Mouse (Mus musculus): Measurements from ENCODE around the gene Hist1h3i. TPM values are rescaled to one million over a fixed set of nuclear protein-coding genes. Genes with fewer than 3 reads are reported as not detected.
"Not testable (repeated sequence)": the region's sequence is repeated elsewhere in the genome, so short reads cannot be mapped to it uniquely, and the experiment has no call there.

The Hist1h3i gene
- polyA plus RNA-seq, 1 experiment from 2014 or later: 54.7 TPM

DNA sequence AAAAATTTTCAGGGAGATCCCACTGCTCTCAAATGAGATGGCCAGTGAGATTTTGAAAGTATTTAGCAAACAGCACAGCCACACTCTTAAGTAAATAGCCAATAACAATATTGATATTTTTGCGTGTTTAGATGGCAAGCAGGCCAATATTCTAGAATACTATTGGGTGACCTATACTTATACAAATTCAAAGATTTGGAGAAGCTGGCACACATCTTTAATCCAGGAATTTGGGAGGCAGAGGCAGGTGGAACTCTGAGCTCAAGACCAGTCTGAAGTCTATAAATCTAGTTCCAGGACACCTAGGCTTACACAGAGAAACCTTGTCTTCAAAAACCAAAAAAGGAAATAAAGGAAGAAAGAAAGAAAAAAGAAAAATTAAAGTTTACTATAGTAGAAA, 1.5 kb downstream of the Hist1h3i start:
- no peaks in the 10 kb centered on the region for H3K27me3 ChIP-seq (replicated peaks)
- H3K4me3 ChIP-seq: no peak overlapping the region
- H3K4me2 ChIP-seq: no peak overlapping the region
- no peaks in the 10 kb centered on the region for H3K36me3 ChIP-seq
- no peak for ATAC-seq (ENCODE audit: insufficient number of reproducible peaks, low FRiP score)
- no peak overlapping the region for H3K9ac ChIP-seq
- H3K9me3 ChIP-seq (replicated peaks): no peaks in the 10 kb centered on the region
- H3K4me1 ChIP-seq (replicated peaks): peaks cover 28% of the 10 kb centered on the region
- H3K27ac ChIP-seq (ENCODE audit: poor library complexity, severe bottlenecking): no peak overlapping the region
- 91% methylated on average over 1 of the region's 1 CpGs for WGBS

DNA sequence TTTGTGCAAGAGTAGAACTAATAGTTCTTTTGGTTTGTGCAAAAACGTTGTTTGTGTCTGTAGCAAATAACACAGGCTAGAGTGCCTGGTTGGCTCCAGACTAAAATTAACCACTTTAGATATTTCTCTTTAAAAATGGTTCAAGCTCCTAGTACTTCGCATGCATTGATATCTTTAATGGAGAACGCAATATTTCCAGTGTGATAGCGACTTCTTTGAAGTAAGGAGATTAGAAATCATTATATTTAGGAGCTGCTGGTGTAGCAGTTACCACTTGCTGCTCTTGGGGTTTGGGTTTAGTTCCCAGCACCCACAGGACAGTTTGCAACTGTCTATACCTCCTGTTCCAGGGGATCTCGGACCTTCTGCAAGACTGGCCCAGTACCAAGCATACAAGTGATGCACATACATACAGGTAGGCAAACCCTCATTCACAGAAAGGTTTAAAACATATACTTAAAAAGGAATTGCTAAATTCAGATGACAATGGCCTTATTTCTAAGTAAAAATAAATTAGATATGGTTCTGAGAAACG, 2.1 kb downstream of the Hist1h3i start:
- H3K4me1 ChIP-seq (replicated peaks): peaks cover 26% of the 10 kb centered on the region
- peak overlapping the region; percentile 88; the same call in 1 of the 2 replicates for H3K4me2 ChIP-seq
- H3K36me3 ChIP-seq: no peaks in the 10 kb centered on the region
- ATAC-seq (ENCODE audit: insufficient number of reproducible peaks, low FRiP score): no peak
- no peaks in the 10 kb centered on the region for H3K27me3 ChIP-seq (replicated peaks)
- 42% methylated on average over 6 of the region's 6 CpGs for WGBS
- no peak overlapping the region for H3K9ac ChIP-seq
- H3K4me3 ChIP-seq: peak overlapping the region; percentile 66
- no peaks in the 10 kb centered on the region for H3K9me3 ChIP-seq (replicated peaks)
- no peak overlapping the region for H3K27ac ChIP-seq (ENCODE audit: poor library complexity, severe bottlenecking)

DNA sequence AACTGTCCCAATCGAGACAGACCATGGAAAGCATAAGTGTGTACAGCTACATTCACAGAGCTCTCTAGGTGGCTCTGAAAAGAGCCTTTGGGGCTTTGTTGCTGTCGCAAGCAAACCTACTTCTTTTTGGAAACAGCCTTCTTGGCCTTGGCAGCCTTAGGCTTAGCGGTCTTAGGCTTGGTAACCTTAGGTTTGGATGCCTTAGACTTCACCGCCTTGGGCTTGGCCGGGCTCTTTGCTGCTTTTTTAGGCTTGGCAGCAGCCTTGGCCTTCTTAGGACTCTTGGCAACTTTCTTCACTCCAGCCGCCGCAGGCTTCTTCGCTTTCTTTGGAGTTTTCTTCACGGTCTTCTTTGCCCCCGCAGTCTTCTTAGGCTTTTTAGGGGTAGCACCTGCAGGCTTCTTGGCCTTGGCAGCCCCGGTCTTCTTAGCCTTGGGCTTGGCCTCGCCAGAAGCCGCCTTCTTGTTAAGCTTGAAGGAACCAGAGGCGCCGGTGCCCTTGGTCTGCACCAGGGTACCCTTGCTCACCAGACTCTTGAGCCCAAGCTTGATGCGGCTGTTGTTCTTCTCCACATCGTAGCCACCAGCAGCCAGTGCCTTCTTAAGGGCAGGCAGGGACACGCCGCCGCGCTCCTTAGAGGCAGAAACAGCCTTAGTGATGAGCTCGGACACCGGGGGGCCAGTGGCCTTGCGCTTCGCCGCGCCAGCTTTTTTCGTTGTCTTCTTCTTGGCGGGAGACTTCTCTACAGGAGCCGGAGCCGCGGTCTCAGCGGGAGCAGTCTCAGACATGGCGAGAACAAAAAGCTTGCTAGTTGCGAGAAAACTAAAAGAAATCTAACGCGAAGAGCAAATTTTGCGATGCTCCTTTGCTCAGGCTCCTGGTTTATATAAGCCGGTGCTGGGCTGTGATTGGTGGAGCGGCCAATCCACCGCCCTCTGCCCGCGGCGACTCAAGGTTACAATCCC, 3.1 kb downstream of the Hist1h3i start, which contains the start of gene Hist1h1b:
Hist1h1b (minus strand) TSS at position 859 of the 965 bp plus-strand sequence.
- H3K9me3 ChIP-seq (replicated peaks): no peaks in the 10 kb centered on the region
- H3K9ac ChIP-seq: peak within 1 kb of the TSS; percentile 93
- WGBS: under 1% methylated on average over 44 of the region's 44 CpGs
- H3K4me1 ChIP-seq (replicated peaks): peaks cover 23% of the 10 kb centered on the region
- H3K27ac ChIP-seq (ENCODE audit: poor library complexity, severe bottlenecking): peak within 1 kb of the TSS; percentile 91
- H3K4me2 ChIP-seq: peak within 1 kb of the TSS; percentile 88
- ATAC-seq (ENCODE audit: insufficient number of reproducible peaks, low FRiP score): peak; percentile 69; the same call in 1 of the 2 replicates
- no peaks in the 10 kb centered on the region for H3K27me3 ChIP-seq (replicated peaks)
- peak within 1 kb of the TSS; percentile 66 for H3K4me3 ChIP-seq
- H3K36me3 ChIP-seq: no peaks in the 10 kb centered on the region

DNA sequence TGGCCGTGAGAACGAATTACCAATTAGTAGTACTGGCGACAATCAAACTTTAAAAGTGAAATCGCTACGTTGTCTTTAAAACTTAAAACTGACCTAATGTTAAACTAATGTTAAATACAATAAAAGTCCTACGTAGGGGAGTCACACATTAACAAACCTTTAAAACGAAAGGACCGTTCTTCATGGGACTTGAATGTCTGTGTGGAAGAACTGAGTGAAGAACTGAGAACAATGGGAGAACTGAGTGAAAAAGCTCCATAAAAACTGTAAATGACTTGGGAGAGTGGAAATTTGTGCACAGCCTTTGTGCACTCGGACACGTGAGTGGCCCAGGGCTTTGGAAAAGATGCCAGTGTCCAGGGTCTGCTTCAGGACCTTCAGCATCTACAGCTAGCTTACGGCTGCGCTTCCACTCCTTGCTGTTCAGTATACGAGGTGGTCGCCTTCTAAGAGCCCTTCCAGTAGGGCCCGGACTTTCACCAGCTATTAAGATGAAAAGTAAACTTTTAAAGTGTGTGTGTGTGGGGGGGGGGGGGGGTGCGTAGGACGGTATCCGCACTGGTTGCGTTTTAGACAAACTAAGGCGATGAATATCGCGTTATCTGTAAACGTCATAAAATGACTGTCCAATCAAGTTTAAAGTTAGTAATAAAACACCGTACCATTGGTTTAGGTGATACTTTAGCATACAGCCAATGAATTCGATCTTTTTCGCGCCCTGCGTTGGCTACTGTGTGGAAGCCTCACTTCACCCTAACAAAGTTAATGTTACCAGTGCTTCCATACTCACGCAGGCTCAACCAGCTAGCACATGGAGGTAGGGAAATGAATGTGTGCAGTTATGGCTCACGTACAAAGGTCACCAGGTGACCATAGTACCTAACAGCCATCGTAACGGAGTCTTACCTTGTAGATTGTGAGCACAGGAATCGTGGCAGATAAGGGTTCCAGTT, 4.1 kb downstream of the Hist1h3i start:
- 8% methylated on average over 33 of the region's 33 CpGs for WGBS
- peak overlapping the region; percentile 66 for H3K4me3 ChIP-seq

DNA sequence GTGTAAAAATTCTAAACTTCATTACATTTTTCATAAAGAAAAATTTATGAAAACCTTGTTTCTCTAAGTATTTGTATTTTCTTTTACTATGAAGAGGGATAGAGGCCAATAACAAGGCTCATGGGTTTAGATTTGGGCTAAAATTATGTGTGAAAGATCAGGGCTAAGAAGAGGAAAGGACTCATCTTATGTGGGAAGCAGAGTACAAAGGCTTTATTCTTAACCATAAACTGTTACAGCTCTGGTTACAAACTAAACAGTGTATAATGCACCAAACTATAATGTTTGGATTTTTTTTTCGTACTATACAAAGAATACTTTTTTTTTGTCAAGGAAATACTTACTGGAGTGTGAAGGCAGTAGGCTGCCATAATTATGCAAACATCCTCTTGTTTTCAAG, 27.5 kb downstream of the Hist1h3i start:
- Histone ChIP-seq H3K4me2 (no peak overlapping the region), H3K9me3 (replicated peaks) (no peaks in the 10 kb centered on the region), H3K4me3 (no peak overlapping the region), H3K4me1 (replicated peaks) (peaks cover 9% of the 10 kb centered on the region), H3K9ac (no peak overlapping the region), H3K36me3 (no peaks in the 10 kb centered on the region), H3K27me3 (replicated peaks) (no peaks in the 10 kb centered on the region), H3K27ac (ENCODE audit: poor library complexity, severe bottlenecking) (no peak overlapping the region)
- no peak for ATAC-seq (ENCODE audit: insufficient number of reproducible peaks, low FRiP score)
- WGBS: 92% methylated on average over 1 of the region's 1 CpGs

More for the DNA sequence above, 4.1 kb downstream of the Hist1h3i start:
- H3K4me1 ChIP-seq (replicated peaks): peaks cover 19% of the 10 kb centered on the region
- ATAC-seq (ENCODE audit: insufficient number of reproducible peaks, low FRiP score): peak; percentile 80
- H3K9me3 ChIP-seq (replicated peaks): no peaks in the 10 kb centered on the region
- no peaks in the 10 kb centered on the region for H3K36me3 ChIP-seq
- peak overlapping the region; percentile 88 for H3K4me2 ChIP-seq
- H3K27me3 ChIP-seq (replicated peaks): no peaks in the 10 kb centered on the region
- peak overlapping the region; percentile 91 for H3K27ac ChIP-seq (ENCODE audit: poor library complexity, severe bottlenecking)
- H3K9ac ChIP-seq: peak overlapping the region; percentile 93

DNA sequence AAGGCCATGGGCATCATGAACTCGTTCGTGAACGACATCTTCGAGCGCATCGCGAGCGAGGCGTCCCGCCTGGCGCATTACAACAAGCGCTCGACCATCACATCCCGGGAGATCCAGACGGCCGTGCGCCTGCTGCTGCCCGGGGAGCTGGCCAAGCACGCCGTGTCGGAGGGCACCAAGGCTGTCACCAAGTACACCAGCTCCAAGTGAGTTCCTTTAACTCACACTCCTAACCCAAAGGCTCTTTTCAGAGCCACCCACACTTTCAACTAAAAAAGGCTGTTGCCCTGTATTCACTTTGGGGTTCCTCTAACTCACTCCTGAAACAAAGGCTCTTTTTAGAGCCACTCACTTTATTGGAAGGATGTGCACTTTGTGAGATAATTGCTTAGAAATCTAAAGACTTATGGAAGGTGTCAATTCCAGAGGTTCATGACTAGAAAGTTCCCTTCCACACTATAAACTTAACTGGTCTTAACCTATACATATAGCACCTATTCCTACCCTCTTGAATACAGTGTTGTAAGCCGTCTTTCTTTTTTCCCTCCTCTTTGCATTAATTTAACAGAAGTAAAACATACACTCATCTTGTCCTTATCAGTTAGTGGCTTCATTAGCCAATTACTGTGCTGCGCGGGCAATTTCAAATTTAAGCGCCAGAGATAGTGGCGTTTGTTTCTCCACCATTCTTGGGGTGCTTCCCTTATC, 28.7 kb downstream of the Hist1h3i start:
- H3K27me3 ChIP-seq (replicated peaks); H3K9me3 ChIP-seq (replicated peaks); H3K36me3 ChIP-seq: not testable (repeated sequence)
- peak overlapping the region; percentile 96 for H3K27ac ChIP-seq (ENCODE audit: poor library complexity, severe bottlenecking)
- peaks cover 11% of the 10 kb centered on the region for H3K4me1 ChIP-seq (replicated peaks)
- H3K9ac ChIP-seq: peak overlapping the region; percentile 78
- H3K4me2 ChIP-seq: peak overlapping the region; percentile 86
- H3K4me3 ChIP-seq: peak overlapping the region; percentile 58
- under 1% methylated on average over 18 of the region's 26 CpGs for WGBS
- ATAC-seq (ENCODE audit: insufficient number of reproducible peaks, low FRiP score): 0 out of 2 replicates have a peak, but pooled peaks have one; percentile 2

DNA sequence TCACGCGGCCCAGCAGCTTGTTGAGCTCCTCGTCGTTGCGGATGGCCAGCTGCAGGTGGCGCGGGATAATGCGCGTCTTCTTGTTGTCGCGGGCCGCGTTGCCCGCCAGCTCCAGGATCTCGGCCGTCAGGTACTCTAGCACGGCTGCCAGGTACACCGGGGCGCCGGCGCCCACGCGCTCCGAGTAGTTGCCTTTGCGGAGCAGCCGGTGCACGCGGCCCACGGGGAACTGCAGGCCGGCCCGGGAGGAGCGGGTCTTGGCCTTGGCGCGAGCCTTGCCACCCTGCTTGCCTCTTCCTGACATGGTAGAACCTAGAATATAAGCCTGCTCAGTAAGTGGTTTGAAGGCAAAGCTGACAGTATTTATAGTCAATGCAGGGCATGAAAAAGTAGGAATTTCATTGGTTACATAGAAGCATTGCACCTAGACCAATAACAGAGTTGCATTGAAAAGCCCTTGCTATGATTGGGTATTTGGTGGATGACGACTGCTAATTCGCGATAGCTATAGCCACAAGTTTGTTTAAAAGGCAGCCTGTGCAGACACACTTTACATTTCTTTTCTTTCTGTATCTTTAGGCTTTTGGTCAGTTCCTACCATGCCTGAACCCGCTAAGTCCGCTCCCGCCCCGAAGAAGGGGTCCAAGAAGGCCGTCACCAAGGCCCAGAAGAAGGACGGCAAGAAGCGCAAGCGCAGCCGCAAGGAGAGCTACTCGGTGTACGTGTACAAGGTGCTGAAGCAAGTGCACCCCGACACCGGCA, 29.5 kb downstream of the Hist1h3i start, which contains the start of the genes Hist1h2ak and Hist1h2bn:
Hist1h2ak (minus strand) TSS at position 304 of the 762 bp plus-strand sequence.
Hist1h2bn (plus strand) TSS at position 600 of the 762 bp plus-strand sequence.
- peak within 1 kb of the TSS; percentile 86 for H3K4me2 ChIP-seq
- H3K9me3 ChIP-seq (replicated peaks); H3K27me3 ChIP-seq (replicated peaks); H3K36me3 ChIP-seq: not testable (repeated sequence)
- H3K27ac ChIP-seq (ENCODE audit: poor library complexity, severe bottlenecking): peak within 1 kb of the TSS; percentile 96
- ATAC-seq (ENCODE audit: insufficient number of reproducible peaks, low FRiP score): peak; percentile 94
- peak within 1 kb of the TSS; percentile 58 for H3K4me3 ChIP-seq
- under 1% methylated on average over 50 of the region's 50 CpGs for WGBS
- peak within 1 kb of the TSS; percentile 78 for H3K9ac ChIP-seq
- H3K4me1 ChIP-seq (replicated peaks): peaks cover 13% of the 10 kb centered on the region

DNA sequence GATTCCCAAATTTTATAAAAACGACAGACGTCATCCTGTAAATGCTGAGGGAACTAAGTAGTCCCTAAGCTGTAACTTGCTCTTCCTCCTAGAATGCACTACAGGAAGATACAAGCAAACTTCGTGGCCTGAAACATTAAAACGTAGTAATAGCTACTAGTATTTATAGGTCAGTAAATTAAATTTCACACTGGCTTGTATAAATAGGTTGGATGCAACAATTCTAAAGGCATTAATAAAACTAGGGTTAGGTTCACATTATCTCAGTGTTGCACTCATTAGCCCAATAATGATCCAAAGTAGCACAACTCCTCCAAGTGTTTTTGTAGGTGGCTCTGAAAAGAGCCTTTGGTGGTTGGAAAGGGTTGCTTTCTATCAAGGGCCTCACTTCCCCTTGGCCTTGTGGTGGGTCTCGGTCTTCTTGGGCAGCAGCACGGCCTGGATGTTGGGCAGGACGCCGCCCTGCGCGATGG, 30.1 kb downstream of the Hist1h3i start:
- no peak; the same call in 1 of the 2 replicates for ATAC-seq (ENCODE audit: insufficient number of reproducible peaks, low FRiP score)
- Histone ChIP-seq H3K9ac (peak overlapping the region; percentile 78), H3K4me2 (peak overlapping the region; percentile 86), H3K27ac (ENCODE audit: poor library complexity, severe bottlenecking) (peak overlapping the region; percentile 96), H3K27me3 (replicated peaks) (no peaks in the 10 kb centered on the region), H3K4me1 (replicated peaks) (peaks cover 13% of the 10 kb centered on the region), H3K4me3 (peak overlapping the region; percentile 49), H3K36me3 (no peaks in the 10 kb centered on the region), H3K9me3 (replicated peaks) (no peaks in the 10 kb centered on the region)
- 4% methylated on average over 10 of the region's 10 CpGs for WGBS

DNA sequence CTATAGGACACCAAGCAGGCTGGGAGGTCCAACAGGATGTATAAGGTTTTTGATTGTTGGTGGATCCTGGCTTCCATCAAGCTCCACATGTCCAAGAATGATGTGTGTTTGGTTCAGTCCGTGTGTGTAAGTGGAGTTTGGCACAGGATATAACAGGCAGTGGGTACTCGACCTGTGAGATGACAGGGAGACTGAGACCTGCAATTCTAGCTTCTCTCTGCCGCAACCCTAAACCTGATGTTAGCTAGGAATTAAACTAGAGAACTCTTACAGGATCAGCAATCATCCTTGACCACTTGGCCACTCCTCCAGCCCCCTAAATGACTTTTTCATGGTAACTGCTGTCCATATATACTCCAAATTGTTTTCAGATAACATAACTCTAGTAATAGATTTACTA, 30.8 kb downstream of the Hist1h3i start:
- Histone ChIP-seq H3K27ac (ENCODE audit: poor library complexity, severe bottlenecking) (peak overlapping the region; percentile 66), H3K27me3 (replicated peaks) (no peaks in the 10 kb centered on the region), H3K4me2 (peak overlapping the region; percentile 48), H3K9ac (peak overlapping the region; percentile 51; the same call in 1 of the 2 replicates), H3K4me1 (replicated peaks) (peaks cover 16% of the 10 kb centered on the region), H3K9me3 (replicated peaks) (no peaks in the 10 kb centered on the region), H3K36me3 (no peaks in the 10 kb centered on the region), H3K4me3 (0 out of 2 replicates have a peak overlapping the region, but pooled peaks have one; percentile 6)
- WGBS: 23% methylated on average over 3 of the region's 3 CpGs
- ATAC-seq (ENCODE audit: insufficient number of reproducible peaks, low FRiP score): no peak
